Mouse (Mus musculus) left cerebral cortex, adult 8-10 months (tissue): ENCODE measurements around the gene Nkx2-5. TPM values are rescaled to one million over a fixed set of nuclear protein-coding genes. Genes with fewer than 3 reads are reported as not detected.

ENCODE experiments used
- DNase-seq, 2 experiments: peaks; one replicate each; pipeline ENCODE4 v3.0.0; 2022; ENCODE audit warnings: low spot score in 2 of 2
- total RNA-seq, 4 experiments: library from RNA; stranded (reverse); gene quantifications; 2 replicates each; pipeline ENCODE4 v1.2.4; 2022

Nkx2-5 gene
- total RNA-seq, 4 experiments from 2014 or later: not detected

DNA sequence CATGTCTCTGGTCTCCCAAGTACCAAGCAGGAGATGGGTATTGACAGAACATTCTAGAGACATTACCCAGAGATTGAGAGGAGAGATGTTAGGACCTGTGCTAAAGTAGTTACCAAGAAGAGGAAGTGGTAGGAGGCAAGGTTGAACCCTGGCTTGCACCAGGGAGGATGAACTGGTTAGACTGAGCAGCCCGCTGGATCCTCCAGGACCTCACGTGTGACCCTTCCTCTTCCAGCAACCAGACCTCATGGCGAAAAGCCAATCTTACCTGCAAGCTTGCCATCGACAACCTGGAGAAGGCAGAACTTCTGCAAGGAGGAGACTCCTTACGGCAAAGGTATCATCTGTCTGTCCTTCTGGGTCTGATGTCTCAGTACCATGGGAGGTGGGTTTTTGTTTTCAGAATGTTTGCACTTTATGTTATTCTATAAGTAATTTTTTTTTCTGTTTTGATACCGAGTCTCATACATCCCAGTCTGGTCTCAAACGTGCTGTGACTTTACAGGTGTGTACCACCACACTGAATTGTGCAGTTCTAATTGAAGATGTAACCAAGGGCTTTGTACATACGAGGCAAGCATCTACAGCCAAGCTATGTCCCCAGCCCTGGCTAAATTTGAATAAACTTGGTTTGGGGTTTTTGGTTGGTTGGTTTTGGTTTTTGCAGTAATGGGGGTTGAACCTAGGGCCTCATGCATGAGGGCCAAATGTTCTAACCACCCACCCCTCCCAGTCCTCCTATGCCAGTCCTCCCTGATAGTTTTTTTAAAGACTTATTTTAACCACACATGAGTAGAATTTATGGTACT, 55.1 kb downstream of the Nkx2-5 start:
- DNase-seq: no peak

DNA sequence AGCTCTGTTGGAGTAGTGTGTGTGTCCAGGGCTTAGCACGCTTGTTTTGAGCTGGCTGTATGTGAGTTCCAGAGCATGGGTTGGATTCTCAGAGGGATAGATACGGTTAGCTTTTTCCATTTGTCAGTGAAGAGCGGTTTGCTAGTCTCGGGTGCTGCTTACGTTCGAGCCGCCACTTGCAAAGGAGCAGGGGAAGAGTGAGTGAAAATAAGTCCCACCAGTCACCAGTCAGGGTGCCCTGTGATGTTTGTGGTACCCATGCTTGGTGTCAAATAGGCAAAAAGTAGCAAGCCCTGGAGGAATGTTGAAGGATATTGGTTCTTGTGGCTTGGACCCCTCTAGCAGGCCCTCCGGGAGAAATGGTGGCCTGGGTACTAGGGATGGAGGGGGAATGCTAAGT, 55.8 kb downstream of the Nkx2-5 start:
- no peak for DNase-seq

Other genes with a start within 250 kb of the Nkx2-5 start
- gene Atp6v0e, start 181.8 kb downstream of the Nkx2-5 start, total RNA-seq: 10 to 100 TPM; 34.5 to 46.9 (median 43.4) TPM
- gene Crebrf, start 129.4 kb downstream of the Nkx2-5 start, total RNA-seq: 100 to 1,000 TPM; 167 to 219 (median 192) TPM
- gene Bnip1, start 63.9 kb downstream of the Nkx2-5 start, total RNA-seq: 10 to 100 TPM; 31.9 to 35.4 (median 33.2) TPM
- 1 to 10 TPM; 2.8 to 4.9 (median 3.5) TPM for gene Kifc5b, start 72.1 kb upstream of the Nkx2-5 start, total RNA-seq
- 10 to 100 TPM; 37.2 to 42.2 (median 38.0) TPM for gene Phf1, start 88.0 kb upstream of the Nkx2-5 start, total RNA-seq
- 100 to 1,000 TPM in 2 of 4 experiments, 10 to 100 TPM in 2; 86.5 to 102 (median 97.7) TPM for gene Cuta, start 94.6 kb upstream of the Nkx2-5 start, total RNA-seq
- gene Syngap1, start 96.2 kb upstream of the Nkx2-5 start, total RNA-seq: 100 to 1,000 TPM; 329 to 367 (median 348) TPM
- gene Zbtb9, start 128.2 kb upstream of the Nkx2-5 start, total RNA-seq: 10 to 100 TPM; 13.1 to 15.9 (median 14.7) TPM
- gene Bak1, start 184.0 kb upstream of the Nkx2-5 start, total RNA-seq: 10 to 100 TPM; 12.8 to 17.7 (median 14.5) TPM
- 1 to 10 TPM; 3.7 to 5.3 (median 3.8) TPM for gene Itpr3, start 212.3 kb upstream of the Nkx2-5 start, total RNA-seq